Mouse (Mus musculus): ENCODE results near the gene Selenoh.

Gene Selenoh

DNA sequence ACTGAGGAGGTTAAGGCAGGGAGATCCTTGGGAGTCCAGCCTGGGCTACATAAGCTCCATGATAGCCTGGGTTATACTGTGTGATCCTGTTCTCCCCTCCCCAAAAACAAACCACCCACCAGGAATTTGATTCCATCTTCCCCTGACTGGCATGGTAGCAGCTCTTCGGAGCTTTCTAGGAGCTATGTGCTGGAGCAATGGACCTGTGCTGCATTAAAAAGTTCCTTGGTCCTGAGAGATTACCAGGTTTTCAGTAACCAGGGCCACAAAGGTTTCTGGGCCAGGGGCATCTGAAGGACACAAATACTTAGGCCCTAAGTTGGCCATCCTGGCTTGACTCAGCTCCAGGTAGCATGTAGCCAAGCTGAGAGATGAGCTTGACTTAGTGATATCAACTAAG, 38.6 kb downstream of the Selenoh start:
- no peak for DNase-seq (ENCODE audit: low spot score)

GRCm38 (mm10) chr2:84627036-84627435, 43.5 kb downstream of the Selenoh start:
- DNase-seq (ENCODE audit: low spot score) = no peak

- DNase-seq (ENCODE audit: low spot score) = no peak
Measured at GRCm38 (mm10) chr2:84626366-84626975, 44.1 kb downstream of the Selenoh start.

DNA sequence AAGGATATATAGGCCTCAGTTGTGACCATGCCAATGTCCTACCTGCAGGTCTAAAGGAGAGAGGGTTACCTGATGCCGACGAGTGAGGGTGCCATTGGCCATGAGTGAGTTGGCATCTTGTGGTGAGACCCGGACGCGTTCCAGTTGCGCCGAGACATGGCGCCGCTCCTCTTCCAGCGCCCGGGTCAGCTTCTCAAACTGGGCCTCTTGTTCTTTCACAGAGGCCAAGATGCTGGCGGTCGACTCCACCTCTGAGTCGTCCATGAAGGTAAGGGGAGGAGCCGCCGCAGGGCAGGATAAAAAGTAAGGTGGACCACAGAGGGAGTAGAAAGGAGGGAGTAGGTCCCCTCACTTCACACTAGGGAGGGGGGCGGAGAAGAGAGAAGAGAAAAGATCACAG, 46.4 kb downstream of the Selenoh start:
- DNase-seq (ENCODE audit: low spot score) = no peak

DNA sequence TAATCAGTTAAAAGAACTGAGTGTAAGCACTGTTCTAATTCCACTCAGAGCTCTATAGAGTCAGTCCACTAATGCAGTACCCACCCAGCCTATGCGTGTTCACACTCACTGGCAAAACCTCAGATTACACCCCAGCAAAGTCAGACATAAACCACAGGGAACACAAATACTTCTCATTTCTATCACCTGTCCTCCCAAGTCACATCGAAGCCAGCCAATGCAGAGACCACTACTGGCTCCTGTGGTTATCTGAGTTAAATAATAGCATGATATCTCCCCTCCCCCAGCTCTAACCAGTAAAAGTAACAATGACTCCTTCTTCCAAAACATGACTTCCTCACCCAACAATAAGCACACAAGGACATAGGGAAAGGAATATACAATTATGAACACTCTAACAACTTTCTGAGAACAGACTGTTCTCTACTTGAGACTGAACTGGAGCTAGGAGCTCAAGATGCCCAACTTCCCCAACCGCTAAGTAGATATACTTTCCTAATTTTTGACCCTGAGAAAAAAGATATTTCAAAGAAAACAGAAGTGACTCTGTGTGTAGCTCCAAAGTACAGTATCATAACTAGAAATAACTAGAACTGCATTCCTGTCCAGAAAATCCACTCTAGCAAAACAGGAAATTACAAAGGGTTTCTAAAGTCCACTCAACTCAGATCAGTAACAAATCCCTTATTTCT, 47.0 kb downstream of the Selenoh start:
- DNase-seq (ENCODE audit: low spot score) = no peak

GRCm38 (mm10) chr2:84622668-84623067, 47.9 kb downstream of the Selenoh start:
- no peak for DNase-seq (ENCODE audit: low spot score)

DNA sequence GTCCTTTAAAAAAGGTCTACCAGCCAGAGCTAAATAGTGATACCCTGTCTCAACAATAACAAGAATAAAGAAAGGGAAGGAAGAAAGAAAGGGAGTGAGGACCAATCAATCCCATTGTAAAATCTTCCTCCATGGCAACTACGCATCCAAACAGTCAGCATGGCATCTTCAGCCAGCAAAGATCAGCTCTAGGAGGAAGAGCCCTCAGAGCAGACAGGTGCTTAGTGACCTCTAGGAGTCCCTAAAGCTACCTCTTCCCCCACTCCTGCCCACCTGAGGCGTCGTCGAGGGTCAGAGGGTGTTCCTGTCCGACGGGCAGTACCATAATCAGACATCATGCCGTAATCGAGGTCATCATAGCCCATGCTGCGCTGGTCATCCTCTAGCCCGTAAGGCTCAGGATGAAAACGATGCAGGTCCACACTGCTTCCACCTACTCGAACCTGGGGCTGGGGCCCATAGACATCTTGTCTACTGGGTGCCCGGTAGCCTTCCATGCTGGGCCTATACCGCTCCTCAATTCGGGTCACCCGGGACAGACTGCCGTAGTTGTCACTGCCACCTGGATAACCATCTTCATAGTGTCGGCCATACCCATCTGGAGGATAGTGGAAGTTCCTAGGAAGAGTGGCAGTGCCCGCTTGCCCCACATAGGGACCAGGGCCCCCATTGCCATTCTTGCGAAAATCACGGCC, 50.8 kb downstream of the Selenoh start:
- no peak for DNase-seq (ENCODE audit: low spot score)

Measured in left cerebral cortex, adult 11 months (tissue).